Mouse (Mus musculus) megakaryocyte, embryonic 14.5 days (primary cell): ENCODE data around the gene Klf9. TPM values are rescaled to one million over a fixed set of nuclear protein-coding genes. Genes with fewer than 3 reads are reported as not detected.
"Not testable (repeated sequence)": the region's sequence is repeated elsewhere in the genome, so short reads cannot be mapped to it uniquely, and the experiment has no call there.

Source experiments
- H3K27me3 ChIP-seq: replicated peaks from 2 replicates; pipeline ENCODE3; 2012; ENCODE audit warnings: inconsistent platforms
- H3K36me3 ChIP-seq: replicated peaks from 2 replicates; pipeline ENCODE3; 2012; ENCODE audit warnings: low read length, inconsistent platforms, mixed read lengths
- H3K4me1 ChIP-seq: 2 replicates; pipeline ENCODE4 v1.6.1; 2012; ENCODE audit warnings: inconsistent platforms
- H3K4me3 ChIP-seq: replicated peaks from 2 replicates; pipeline ENCODE3; 2012; ENCODE audit warnings: moderate library complexity, mild to moderate bottlenecking, inconsistent platforms
- H3K9me3 ChIP-seq: 2 replicates; pipeline ENCODE4 v1.6.1; 2012; ENCODE audit warnings: inconsistent platforms
- FLI1 ChIP-seq: IDR thresholded peaks from 2 replicates; pipeline ENCODE4 v1.6.1; 2012; ENCODE audit warnings: low read length, inconsistent platforms, mixed read lengths
- GATA1 ChIP-seq: IDR thresholded peaks from 3 replicates; pipeline ENCODE4 v1.6.1; 2012; ENCODE audit warnings: mixed read lengths, low read length, inconsistent platforms, borderline replicate concordance
- polyA plus RNA-seq: library from polyadenylated mRNA; stranded (reverse); fragments of >175 nt; gene quantifications from 2 replicates; pipeline ENCODE4 v1.2.3, GENCODE M21; 2012; ENCODE audit warnings: low replicate concordance; ENCODE audit not compliant: insufficient read depth

The Klf9 gene
- polyA plus RNA-seq, 1 experiment = 12.2 TPM

DNA sequence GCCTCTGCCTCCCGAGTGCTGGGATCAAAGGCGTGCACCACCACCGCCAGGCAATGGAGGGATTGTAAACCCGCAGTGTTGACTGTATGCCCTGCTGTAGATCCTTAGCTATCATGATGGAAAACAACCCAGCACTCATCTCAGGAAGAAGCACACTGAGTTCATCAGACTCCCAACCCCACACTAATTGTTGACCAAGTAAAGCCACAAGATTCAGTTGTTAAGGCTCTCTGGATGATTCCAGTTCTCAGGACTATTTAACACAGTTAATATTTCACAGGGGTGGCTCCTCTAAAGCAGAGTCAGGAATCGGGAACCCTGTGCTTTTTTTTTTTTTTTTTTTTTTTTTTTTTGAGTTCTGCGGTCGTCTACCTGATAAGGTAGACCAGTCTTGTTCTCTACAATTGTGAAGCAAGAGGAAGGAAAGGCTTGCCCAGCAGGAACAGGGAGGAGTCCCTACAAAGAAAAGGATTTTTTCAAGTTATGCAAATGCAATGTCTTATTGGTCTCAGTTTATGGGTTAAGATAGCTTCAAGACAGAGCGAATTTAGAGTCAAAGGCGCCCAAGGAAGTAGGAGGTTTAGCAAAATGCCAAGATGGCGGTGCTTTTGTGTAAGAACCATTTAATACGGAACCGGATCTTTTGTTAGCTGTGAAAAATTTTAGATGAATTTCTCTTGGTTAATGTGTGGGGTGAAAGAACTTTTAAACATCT lies 1.1 kb upstream of the Klf9 start:
- H3K36me3 ChIP-seq = peaks cover 4% of the 10 kb centered on the region
- peaks cover 62% of the 10 kb centered on the region for H3K4me1 ChIP-seq
- H3K4me3 ChIP-seq = peak overlapping the region; percentile 98
- TF ChIP-seq GATA1 = no peak
- TF ChIP-seq FLI1 = no peak
- H3K27me3 ChIP-seq = no peaks in the 10 kb centered on the region
- no peaks in the 10 kb centered on the region for H3K9me3 ChIP-seq

DNA sequence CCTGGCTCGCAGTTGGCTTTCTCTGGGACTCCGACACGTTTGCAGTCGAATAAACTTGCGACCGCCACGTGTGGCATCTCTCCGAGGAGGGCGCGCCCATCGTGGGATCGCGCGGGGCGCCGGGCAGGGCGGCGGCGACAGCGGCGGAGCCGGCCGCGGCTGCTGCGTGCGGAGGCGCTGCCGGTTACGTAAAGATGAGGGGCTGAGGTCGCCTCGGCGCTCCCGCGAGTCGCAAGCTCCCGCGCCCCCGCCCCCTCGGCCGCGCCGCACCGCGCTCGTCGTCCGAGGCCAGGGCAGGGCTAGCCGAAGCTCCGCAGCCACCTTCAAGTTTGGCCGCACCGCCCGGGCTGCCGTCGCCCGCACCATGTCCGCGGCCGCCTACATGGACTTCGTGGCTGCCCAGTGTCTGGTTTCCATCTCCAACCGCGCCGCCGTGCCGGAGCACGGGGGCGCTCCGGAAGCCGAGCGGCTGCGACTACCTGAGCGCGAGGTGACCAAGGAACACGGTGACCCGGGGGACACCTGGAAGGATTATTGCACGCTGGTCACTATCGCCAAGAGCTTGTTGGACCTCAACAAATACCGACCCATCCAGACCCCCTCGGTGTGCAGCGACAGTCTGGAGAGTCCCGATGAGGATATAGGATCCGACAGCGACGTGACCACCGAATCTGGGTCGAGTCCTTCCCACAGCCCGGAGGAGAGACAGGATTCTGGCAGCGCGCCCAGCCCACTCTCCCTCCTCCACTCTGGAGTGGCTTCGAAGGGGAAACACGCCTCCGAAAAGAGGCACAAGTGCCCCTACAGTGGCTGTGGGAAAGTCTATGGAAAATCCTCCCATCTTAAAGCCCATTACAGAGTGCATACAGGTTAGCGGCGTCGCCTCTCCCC lies 610 bp downstream of the Klf9 start:
- peak overlapping the region; percentile 98 for H3K4me3 ChIP-seq
- peaks cover 16% of the 10 kb centered on the region for H3K36me3 ChIP-seq
- H3K27me3 ChIP-seq = no peaks in the 10 kb centered on the region
- peaks cover 69% of the 10 kb centered on the region for H3K4me1 ChIP-seq
- TF ChIP-seq FLI1 = no peak
- no peak for TF ChIP-seq GATA1
- H3K9me3 ChIP-seq = no peaks in the 10 kb centered on the region

DNA sequence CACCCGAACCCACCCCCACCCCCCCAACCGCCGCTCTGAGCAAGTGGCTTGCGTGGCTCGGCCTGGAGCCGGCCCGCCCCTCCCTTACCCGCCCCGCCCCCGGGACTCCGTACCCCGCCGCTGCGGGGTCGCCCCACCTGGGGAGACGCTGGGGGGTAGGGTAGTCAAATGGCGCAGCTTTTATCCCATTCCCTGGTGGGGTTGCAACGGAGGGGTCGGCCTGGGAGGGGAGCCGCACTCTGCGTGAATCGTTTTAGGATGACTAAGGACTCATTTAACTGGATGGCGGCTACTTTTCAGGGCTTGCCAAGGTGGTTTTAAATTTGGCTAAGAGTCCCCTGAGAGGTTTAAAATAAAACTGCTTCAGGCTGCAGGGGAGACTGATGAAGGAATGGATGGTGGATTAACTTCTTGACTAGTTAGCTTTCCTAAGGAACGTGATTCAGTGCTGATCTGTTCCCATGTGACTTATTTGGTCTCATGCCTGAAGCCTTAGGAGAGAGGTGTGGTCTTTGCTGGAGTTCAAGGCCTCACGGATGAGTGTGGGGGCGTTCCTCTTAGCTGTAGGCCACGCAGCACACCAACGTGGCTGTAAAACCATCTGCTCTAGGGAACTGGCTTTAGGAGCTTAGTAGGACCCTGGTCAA lies 1.5 kb downstream of the Klf9 start:
- Histone ChIP-seq H3K27me3 (no peaks in the 10 kb centered on the region), H3K4me3 (peak overlapping the region; percentile 98), H3K36me3 (peaks cover 17% of the 10 kb centered on the region), H3K9me3 (no peaks in the 10 kb centered on the region), H3K4me1 (peaks cover 69% of the 10 kb centered on the region)
- no peak for TF ChIP-seq GATA1
- no peak for TF ChIP-seq FLI1

DNA sequence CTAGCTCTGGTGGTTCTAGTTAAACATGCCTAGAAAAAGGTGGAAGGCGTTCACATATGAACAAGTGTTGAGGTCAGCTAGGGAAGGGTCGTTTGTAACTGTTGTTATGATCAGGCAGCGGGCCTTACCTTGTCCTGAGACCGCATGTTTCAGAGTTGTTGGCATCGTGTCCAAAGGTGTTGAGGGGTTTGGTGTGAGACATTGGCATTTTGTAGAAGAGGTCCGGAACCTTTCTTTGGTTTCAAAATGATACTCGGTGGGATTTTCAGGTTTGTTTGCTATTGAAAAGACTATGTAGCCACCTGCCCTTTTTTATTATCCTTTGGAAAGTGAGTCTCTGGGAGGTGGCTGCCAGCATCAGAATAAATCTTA lies 2.0 kb downstream of the Klf9 start:
- peaks cover 69% of the 10 kb centered on the region for H3K4me1 ChIP-seq
- H3K36me3 ChIP-seq = peaks cover 21% of the 10 kb centered on the region
- peak overlapping the region; percentile 98 for H3K4me3 ChIP-seq
- H3K9me3 ChIP-seq = no peaks in the 10 kb centered on the region
- no peaks in the 10 kb centered on the region for H3K27me3 ChIP-seq
- TF ChIP-seq GATA1 = no peak
- TF ChIP-seq FLI1 = no peak

DNA sequence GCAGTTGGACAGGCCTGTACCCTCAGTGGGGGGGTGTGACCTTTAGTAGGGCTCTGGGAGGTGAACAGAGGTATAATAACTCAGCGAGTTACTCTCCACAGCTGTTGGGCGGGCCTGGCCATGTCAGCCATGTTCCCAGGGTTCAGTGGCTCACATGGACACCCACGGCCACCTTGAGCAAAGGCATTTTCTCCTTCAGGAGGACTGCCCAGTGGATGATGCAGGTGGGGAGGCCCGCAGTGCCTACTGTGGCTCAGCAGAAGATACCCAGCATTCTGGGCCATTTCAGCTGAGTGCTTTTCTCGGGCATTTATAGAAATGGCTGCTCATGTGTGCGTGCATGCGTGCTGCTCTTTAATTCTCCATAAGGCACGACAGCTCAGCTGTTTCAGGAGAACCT lies 2.5 kb downstream of the Klf9 start:
- Histone ChIP-seq H3K27me3 (no peaks in the 10 kb centered on the region), H3K4me3 (peak overlapping the region; percentile 98), H3K36me3 (peaks cover 25% of the 10 kb centered on the region), H3K9me3 (no peaks in the 10 kb centered on the region), H3K4me1 (peaks cover 70% of the 10 kb centered on the region)
- TF ChIP-seq GATA1 (no peak), FLI1 (no peak)

DNA sequence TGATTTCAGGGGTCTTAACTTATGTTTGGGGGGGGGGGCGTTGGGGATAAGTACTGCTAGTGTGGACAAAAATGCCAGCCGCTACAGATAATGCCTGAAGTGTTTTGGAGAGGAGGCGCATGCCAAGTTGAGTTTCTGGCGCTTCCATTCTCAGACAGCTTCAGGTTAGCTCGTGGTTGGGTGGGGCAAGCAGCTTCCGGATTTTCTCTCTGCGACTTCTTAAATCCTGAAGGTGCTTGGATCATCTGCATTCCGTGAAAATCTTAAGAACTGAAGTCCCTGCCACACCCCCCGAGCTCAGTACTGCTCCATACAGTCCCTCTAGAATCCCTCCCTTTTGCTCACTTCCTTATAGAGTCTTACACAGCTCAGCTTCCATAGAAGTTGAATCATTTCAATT lies 3.0 kb downstream of the Klf9 start:
- Histone ChIP-seq H3K4me1 (peaks cover 75% of the 10 kb centered on the region), H3K27me3 (no peaks in the 10 kb centered on the region), H3K36me3 (peaks cover 29% of the 10 kb centered on the region), H3K9me3 (no peaks in the 10 kb centered on the region), H3K4me3 (peak overlapping the region; percentile 98)
- TF ChIP-seq FLI1 = no peak
- TF ChIP-seq GATA1 = no peak

DNA sequence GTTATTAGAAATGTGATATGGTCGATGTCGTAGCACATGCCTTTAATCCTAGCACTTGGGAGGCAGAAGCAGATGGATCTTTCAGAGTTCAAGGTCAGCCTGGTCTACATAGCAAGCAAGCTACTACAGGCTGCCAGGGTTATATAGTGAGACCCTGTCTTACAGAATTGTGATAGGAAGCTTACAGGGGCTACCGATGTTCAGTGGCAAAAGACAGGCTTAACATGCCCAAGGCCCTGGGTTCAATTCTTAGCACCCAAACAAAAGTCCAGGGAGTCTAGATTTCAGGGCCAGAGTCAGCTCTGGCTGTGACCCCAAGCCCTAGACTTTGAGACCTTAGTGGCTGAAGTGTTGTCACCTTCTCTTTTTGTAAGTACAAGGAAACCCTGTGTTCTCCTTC lies 4.1 kb downstream of the Klf9 start:
- H3K36me3 ChIP-seq = peaks cover 40% of the 10 kb centered on the region
- H3K9me3 ChIP-seq = no peaks in the 10 kb centered on the region
- peaks cover 76% of the 10 kb centered on the region for H3K4me1 ChIP-seq

DNA sequence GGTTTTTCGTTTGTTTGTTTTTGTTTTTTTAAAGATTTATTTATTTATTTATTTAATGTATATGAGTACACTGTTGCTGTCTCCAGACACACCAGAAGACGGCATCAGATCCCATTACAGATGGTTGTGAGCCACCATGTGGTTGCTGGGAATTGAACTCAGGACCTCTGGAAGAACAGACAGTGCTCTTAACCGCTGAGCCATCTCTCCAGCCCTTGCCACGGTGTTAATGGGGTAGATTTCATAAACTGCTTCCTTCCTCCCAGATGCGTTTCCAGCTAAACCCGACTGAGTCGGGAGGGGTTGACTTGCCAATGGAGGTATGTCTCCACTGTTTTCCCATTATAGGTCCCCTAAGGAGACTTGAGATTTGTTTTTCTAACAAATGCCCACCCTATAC lies 4.5 kb downstream of the Klf9 start:
- peaks cover 41% of the 10 kb centered on the region for H3K36me3 ChIP-seq
- not testable (repeated sequence) for H3K27me3 ChIP-seq, H3K9me3 ChIP-seq
- H3K4me1 ChIP-seq = peaks cover 80% of the 10 kb centered on the region
- H3K4me3 ChIP-seq = peak overlapping the region; percentile 87

More for the DNA sequence above, 4.1 kb downstream of the Klf9 start:
- H3K27me3 ChIP-seq = no peaks in the 10 kb centered on the region
- no peak for TF ChIP-seq GATA1
- TF ChIP-seq FLI1 = no peak
- peak overlapping the region; percentile 98 for H3K4me3 ChIP-seq

DNA sequence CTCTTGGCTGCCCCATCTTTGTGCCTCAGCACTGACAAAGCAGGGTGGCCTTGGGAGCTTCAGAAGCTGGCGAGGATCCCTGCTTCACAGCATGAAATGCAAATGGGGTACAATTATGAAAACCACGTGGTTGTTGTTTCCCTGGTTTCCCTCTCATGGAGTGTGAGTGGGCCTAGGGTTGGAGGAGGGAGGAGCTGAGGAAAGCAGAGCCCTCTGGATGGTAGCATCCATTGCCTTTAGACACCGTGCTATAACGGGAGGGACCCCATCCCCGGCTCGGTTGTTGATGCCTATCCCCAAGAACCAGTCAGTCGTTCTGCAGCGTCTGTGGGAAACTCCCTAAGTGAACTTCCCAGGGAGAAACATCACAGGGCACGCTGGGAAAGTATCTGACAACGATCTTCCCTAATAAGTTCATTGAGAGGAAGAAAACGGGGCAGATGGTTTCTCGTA lies 5.4 kb downstream of the Klf9 start:
- H3K9me3 ChIP-seq = no peaks in the 10 kb centered on the region
- H3K36me3 ChIP-seq = peaks cover 41% of the 10 kb centered on the region
- H3K4me1 ChIP-seq = peaks cover 88% of the 10 kb centered on the region
- H3K4me3 ChIP-seq = peak overlapping the region; percentile 87
- TF ChIP-seq FLI1 = no peak
- no peak for TF ChIP-seq GATA1
- H3K27me3 ChIP-seq = no peaks in the 10 kb centered on the region
